Mouse (Mus musculus) ZHBTc4 (cell line): ENCODE data around the gene Cux2.
A peak's percentile ranks its signal among the peaks of the same experiment; 100 is the strongest.
"Not testable (repeated sequence)": the region's sequence is repeated elsewhere in the genome, so short reads cannot be mapped to it uniquely, and the experiment has no call there.

Experiments
- DNase-seq: peaks from one replicate; pipeline ENCODE4 v3.0.0-alpha.2; 2011; ENCODE audit warnings: low read depth, low spot score

The Cux2 gene

DNA sequence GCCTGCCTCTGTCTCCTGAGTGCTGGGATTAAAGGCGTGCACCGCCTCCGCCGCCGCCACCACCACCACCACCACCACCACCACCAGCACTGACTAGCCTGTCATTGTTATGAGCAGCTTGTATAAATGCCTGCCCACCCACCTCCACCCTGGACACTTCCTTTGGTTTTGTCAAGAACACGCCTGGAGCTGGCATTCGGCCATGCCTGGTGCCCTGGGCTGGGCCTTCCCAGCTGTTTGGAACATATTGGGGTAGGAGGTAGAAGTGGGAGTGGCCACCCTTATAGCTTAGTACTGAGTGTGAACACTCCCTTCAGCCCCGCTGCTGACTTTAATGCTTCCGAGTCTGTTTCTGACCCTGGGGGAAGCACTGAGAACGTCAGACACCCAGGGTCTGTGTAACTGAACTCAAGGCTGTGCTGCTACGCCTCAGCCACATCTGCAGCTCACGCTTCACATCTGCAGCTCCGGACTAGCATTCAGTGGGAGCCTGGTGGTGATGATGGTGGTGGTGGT is 178.3 kb downstream of the Cux2 start:
- DNase-seq: peak; percentile 78

GRCm38 (mm10) chr5:121870832-121871231 is 179.1 kb downstream of the Cux2 start:
- no peak for DNase-seq

- DNase-seq: peak; percentile 80
Observed at GRCm38 (mm10) chr5:121867963-121868362, 181.9 kb downstream of the Cux2 start.

DNA sequence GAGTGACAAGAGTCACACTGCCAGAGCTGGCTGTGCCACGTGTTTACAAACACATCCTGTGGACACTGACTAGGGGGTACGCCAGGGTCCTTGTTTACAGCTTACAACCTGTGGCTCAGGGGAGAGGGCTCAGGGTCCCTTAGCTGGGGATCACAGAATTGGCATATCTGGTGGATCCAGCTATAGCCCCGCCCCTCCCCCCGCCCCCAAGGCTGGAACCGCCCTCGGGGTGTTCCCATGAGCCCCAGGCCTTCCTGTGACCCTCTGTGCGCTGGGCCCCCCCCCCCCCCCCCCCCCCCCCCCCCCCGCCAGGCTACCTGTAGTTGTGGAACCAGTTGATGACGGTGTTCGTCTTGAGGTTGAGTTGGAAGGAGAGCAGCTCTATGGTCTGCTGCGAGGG is 185.6 kb downstream of the Cux2 start:
- peak; percentile 60 for DNase-seq

DNA sequence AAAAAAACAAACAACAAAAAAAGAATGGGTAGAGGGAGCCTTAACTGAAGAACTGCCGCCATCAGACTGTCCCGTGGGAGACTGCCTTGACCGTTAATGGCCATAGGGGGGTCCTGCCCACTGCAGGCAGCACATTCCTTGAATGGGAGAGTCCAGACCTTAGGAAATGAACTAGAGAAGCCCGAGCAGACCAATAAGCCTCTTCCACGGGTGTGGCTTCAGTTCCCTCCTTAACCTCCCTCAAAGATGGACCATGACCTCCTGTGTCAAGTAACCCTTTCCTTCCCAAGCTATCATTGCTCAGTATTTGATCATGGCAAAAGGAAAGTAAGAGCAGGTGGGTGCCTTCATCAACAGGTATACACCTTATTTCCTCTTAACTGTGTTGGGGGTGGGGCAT is 187.9 kb downstream of the Cux2 start:
- DNase-seq: no peak

DNA sequence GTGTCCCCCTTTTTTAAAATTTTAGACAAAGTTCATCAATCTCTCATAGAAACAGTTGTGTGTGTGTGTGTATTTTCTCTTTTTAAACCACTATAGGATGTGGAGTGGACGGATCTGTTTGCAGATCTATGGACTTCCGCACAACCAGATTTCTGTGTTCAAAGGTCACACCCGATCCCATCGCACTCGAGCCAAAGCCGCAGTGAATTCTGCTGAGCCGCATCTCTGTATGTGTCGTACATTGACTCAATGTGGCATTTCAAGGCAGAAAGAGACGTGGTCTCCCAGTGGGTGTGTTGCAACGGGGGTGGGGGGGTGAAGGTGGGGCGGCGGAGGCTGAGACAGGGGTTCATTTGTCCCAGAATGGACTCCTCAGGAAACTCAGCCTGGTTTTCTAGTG is 191.5 kb downstream of the Cux2 start:
- DNase-seq: no peak

DNA sequence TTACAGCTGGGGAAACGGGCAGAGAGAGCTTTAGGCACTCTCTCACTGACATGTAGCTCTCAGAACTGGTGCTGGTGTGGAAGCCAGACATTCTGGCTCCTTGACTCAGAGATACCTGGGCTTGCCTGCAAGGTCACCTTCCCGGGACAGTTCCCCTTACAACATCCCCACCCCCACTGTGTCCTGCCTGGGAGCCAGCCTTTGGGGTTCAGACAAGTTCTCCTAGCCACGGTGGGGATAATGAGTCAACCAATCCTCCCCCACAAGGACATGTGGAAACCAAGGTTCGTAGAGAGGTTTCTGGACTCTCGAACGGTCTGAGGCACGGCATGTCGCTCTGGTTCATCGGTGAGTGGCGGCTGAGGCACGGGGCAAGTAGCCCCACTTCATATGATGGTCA is 193.2 kb downstream of the Cux2 start:
- no peak for DNase-seq

DNA sequence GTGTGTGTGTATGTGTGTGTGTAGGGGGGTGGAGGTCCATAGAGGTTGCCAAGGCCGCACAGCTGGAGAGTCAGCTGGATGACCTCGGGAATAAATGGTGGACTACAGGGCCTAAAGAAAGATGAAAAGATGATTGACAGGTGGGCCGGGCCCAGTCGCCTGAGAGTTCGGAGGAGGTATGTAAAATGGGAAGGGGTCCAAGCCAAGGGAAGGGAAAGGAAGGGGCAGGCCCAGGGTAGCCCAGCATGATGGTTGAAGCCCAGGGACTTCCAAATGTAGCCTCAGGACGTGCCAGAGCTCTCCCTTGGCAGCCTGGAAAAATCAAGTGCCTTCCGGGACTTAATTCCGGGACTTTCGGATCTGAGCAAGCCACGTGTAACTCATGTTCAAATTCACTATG is 195.1 kb downstream of the Cux2 start:
- no peak for DNase-seq

GRCm38 (mm10) chr5:121853368-121854051 is 196.4 kb downstream of the Cux2 start:
- no peak for DNase-seq

GRCm38 (mm10) chr5:121849478-121850349 is 200.2 kb downstream of the Cux2 start:
- no peak for DNase-seq

DNA sequence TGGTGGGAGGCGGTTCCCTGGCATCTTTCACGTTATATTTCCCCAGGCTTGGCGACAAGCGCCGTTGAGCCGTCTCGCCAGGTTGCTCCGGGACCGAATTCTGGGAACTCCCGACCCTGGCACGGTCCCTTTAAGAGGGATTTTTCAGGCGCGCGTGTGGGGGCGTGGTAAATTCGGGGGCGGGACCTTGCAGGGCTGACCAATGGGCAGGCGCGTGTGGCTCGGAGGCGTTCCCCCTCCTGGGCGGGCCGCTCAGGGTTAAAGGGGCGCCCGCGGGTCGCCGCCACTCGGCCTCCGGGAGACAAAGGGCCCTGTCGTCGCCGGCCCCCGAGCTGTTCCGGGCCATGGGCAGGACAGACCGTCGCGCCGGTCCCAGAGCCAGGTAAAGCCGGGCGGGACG is 201.2 kb downstream of the Cux2 start, which contains the start of gene Pheta1:
Gene Pheta1, plus strand, starts transcription at position 242 of the 400 bp plus-strand sequence.
- DNase-seq: peak; percentile 97

- peak; percentile 66 for DNase-seq
Observed at GRCm38 (mm10) chr5:121848035-121848519, 201.8 kb downstream of the Cux2 start.

DNA sequence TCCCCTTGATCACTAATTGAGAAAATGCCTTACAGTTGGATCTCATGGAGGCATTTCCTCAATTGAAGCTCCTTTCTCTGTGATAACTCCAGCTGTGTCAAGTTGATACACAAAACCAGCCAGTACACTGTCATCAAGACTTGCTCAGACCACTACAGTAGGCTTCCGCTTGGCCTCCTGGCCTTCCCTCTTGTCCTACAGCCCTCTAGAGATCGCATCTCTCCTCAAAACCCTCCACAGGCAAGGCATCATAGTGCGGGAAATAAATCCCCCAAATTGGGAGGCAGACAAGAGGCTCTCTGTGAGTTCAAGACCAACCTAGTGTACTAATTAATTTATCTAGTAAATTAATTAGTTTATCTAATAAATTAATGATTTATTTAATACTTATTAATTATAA is 202.6 kb downstream of the Cux2 start:
- DNase-seq: not testable (repeated sequence)

DNA sequence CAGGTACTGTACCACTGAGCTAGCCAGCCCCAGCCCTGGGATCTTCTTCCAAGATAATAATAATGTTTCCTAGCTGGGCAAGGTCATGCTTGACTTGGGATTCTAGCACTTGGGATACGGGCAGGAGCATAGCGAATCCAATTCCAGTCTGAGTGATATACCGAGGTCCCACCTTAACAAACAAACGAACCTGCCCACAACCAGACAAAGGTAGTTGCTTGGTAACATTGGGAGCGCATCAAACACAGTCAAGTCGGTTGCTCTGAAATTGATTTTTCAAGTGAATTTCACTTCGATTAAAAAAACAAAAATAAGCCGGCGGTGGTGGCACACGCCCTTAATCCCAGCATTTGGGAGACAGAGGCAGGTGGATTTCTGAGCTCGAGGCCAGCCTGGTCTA is 203.6 kb downstream of the Cux2 start:
- DNase-seq: peak; percentile 55

DNA sequence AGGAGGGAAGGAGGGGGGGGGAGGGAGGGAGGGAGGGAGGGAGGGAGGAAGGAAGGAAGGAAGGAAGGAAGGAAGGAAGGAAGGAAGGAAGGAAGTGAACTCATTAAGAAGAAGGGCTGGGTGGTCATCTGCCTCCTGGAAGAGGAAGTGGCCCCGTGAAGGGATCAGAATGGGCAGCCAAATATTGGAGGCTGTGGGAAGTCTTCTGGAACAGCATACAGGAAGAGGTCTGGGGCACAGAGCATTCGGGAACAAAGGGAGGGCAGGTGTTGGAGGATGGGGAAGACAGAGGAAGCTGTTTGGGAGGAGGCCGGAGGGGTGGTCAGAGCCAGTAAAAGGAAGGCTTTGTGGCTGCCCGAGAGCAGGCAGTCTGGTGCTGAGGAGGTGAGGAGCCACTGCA is 204.5 kb downstream of the Cux2 start:
- no peak for DNase-seq

DNA sequence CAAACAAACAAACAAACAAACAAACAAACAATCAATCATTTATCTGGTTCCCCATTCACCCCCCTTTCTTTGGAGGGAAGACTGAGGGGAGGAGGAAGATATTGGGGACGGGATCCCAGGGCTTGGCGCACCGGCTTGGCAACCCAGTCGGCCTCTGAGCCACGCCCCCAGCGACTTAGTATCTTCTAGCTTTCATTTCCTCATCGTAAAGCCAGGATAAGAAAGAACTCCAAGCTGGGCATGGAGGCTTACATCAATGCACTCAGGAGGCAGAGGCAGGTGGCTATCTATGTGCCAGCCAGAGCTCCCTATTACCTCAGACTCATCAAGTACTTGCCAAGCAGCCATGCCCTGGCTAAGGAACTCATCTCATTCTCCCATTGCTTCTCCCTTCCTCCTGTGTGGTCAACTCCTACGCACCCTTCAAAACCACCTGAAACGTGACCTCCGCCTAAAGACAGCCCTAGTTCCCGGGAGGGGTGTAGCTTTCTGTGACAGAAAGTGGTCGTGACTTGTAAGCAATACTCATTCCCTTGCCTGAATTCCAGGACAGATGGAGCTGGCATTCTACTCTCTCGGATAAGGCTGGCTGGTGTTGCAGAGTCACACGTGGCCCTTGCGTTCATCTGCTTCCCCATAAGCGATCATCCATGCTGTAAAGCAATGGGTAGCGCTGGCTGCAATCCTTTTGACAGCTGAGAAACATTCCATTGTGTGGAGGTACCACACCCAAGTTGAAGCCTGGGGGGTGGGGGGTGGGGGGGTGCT is 206.6 kb downstream of the Cux2 start:
- peak; percentile 75 for DNase-seq

- peak; percentile 85 for DNase-seq
Observed at GRCm38 (mm10) chr5:121842665-121843118, 207.2 kb downstream of the Cux2 start.

- peak; percentile 59 for DNase-seq
Observed at GRCm38 (mm10) chr5:121841973-121842372, 207.9 kb downstream of the Cux2 start.

GRCm38 (mm10) chr5:121841516-121841915 is 208.4 kb downstream of the Cux2 start:
- peak; percentile 68 for DNase-seq

DNA sequence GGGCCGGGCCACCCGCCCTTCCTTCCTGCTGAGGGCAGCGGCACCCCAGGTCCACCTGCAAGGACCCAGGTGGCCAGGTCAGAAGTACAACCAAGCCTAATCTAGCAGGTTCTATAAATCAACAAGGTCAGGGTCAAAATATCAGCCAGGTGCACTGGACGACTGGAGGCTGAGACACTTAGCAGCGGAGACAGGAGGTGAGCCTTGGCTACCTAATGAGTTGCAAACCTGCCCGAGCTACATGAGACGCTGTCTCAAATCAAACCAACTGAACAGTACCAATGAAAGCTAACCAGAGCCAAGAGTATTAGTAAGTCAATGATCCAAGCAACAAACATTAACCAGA is 210.8 kb downstream of the Cux2 start:
- DNase-seq: no peak

GRCm38 (mm10) chr5:121838341-121839127 is 211.4 kb downstream of the Cux2 start:
- peak; percentile 63 for DNase-seq
